Mouse (Mus musculus) kidney, postnatal 0 days (tissue): ENCODE results near the gene 2900026A02Rik. TPM values are rescaled to one million over a fixed set of nuclear protein-coding genes. Genes with fewer than 3 reads are reported as not detected.

Experiments
- ATAC-seq: fragments of 200-750 bp; cut with Nextera tagmentation; replicated peaks from 2 replicates; pipeline ENCODE4 v1.8.0; 2017; ENCODE audit warnings: low read depth, moderate number of reproducible peaks, moderate TSS enrichment, moderate library complexity; ENCODE audit not compliant: low FRiP score
- DNase-seq: peaks from one replicate; pipeline ENCODE4 v3.0.0-alpha.2; 2016; ENCODE audit warnings: low spot score
- H3K27ac ChIP-seq: fragments of 300-500 bp; sonication (generic); 2 replicates; pipeline ENCODE4 v1.5.1; 2014; ENCODE audit warnings: mild to moderate bottlenecking
- H3K27me3 ChIP-seq: fragments of 300-500 bp; sonication (generic); 2 replicates; pipeline ENCODE4 v1.6.1; 2014; ENCODE audit warnings: low read length, mixed read lengths; ENCODE audit not compliant: insufficient read depth
- H3K36me3 ChIP-seq: fragments of 300-500 bp; sonication (generic); 2 replicates; pipeline ENCODE4 v1.6.1; 2014; ENCODE audit warnings: low read length, mixed read lengths; ENCODE audit not compliant: insufficient read depth
- H3K4me1 ChIP-seq: fragments of 300-500 bp; sonication (generic); replicated peaks from 2 replicates; pipeline ENCODE4 v1.6.1; 2014; ENCODE audit warnings: antibody characterized with exemption, low read length, mixed read lengths; ENCODE audit not compliant: insufficient read depth
- H3K4me2 ChIP-seq: fragments of 300-500 bp; sonication (generic); 2 replicates; pipeline ENCODE4 v1.6.1; 2014; ENCODE audit warnings: mild to moderate bottlenecking, low read length, moderate library complexity, mixed read lengths
- H3K4me3 ChIP-seq: fragments of 300-500 bp; sonication (generic); replicated peaks from 2 replicates; pipeline ENCODE4 v1.5.1; 2014; ENCODE audit warnings: low read depth, low read length
- H3K9ac ChIP-seq: fragments of 300-500 bp; sonication (generic); 2 replicates; pipeline ENCODE4 v1.6.1; 2014; ENCODE audit warnings: low read depth, low read length
- H3K9me3 ChIP-seq: fragments of 300-500 bp; sonication (generic); replicated peaks from 2 replicates; pipeline ENCODE4 v1.6.1; 2016; ENCODE audit warnings: low read length, inconsistent platforms, mixed read lengths
- CTCF ChIP-seq: IDR thresholded peaks from 2 replicates; pipeline ENCODE4 v1.5.1; 2016; ENCODE audit warnings: antibody characterized with exemption, low read depth, mild to moderate bottlenecking, moderate library complexity
- WGBS: fragments of 180-500 bp; shearing (Covaris S2); extraction: QIAGEN DNeasy Blood & Tissue Kit; methylation state at CpG from one replicate; pipeline ENCODE4 v1.1.7; 2014; 5-methylcytosine and 5-hydroxymethylcytosine counted together
- polyA plus RNA-seq: library from polyadenylated mRNA; unstranded; fragments of >200 nt; fragmentation: Nextera tagmentation; extraction: Ambion mirVana; gene quantifications from 2 replicates; pipeline ENCODE4 v1.2.1, GENCODE M21; 2015

Gene 2900026A02Rik
- polyA plus RNA-seq, 1 experiment from 2014 or later: 4.8 TPM

DNA sequence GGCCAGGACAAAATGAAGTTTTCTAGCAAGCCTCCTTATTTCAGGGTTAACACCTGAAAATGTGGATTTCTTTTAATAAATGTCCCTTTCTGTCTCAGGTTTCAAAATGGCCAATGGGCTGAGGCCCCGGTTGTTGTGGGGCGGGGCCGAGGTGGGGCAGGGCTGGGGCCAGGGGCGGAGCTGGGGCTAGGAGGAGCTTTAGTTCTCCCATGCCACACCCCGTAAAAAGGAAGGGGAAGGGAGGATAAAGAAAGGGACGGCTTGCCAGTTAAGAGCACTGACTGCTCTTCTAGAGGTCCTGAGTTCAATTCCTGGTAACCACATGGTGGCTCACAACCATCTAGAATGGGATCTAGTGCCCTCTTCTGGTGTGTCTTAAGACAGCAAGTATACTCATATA is 39.6 kb downstream of the 2900026A02Rik start:
- Histone ChIP-seq H3K27ac (no peak overlapping the region; the same call in 1 of the 2 replicates), H3K9me3 (no peaks in the 10 kb centered on the region), H3K27me3 (no peaks in the 10 kb centered on the region), H3K4me3 (no peak overlapping the region), H3K4me1 (peaks cover 7% of the 10 kb centered on the region; the same call in 1 of the 2 replicates), H3K4me2 (no peak overlapping the region), H3K9ac (no peak overlapping the region), H3K36me3 (0 out of 2 replicates have a peak, but pooled peaks cover 5% of the 10 kb centered on the region)
- 37% methylated on average over 6 of the region's 6 CpGs for whole genome bisulfite sequencing
- TF ChIP-seq CTCF: peak; percentile 24; the same call in 1 of the 2 replicates
- ATAC-seq (no peak), DNase-seq (peak; percentile 46)

DNA sequence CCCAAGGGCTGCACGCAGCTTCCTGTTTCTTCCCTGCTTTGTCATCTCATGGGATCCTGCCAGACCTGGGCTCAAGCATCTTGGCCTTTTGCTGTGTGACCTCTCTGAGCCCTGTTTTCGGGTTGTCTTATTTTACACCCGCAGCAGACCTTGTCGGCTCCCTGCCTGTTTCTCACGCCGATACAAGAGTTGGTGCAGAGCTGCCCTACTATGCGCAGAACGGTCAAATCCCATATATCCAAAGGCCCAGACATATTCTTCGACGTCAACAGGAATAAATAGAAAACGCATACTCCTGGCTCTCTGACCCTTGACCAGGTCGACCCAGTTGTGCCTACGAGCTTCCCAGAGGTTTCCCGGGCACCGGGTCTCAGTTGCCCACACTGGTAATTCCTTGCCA is 40.3 kb downstream of the 2900026A02Rik start:
- no peak for TF ChIP-seq CTCF
- Histone ChIP-seq H3K9me3 (no peaks in the 10 kb centered on the region), H3K27ac (peak overlapping the region; percentile 92), H3K4me2 (peak overlapping the region; percentile 41), H3K4me1 (peaks cover 7% of the 10 kb centered on the region; the same call in 1 of the 2 replicates), H3K27me3 (no peaks in the 10 kb centered on the region), H3K9ac (peak overlapping the region; percentile 50; the same call in 1 of the 2 replicates), H3K4me3 (no peak overlapping the region), H3K36me3 (0 out of 2 replicates have a peak, but pooled peaks cover 5% of the 10 kb centered on the region)
- no peak for ATAC-seq
- WGBS: 70% methylated on average over 15 of the region's 15 CpGs
- DNase-seq: no peak

DNA sequence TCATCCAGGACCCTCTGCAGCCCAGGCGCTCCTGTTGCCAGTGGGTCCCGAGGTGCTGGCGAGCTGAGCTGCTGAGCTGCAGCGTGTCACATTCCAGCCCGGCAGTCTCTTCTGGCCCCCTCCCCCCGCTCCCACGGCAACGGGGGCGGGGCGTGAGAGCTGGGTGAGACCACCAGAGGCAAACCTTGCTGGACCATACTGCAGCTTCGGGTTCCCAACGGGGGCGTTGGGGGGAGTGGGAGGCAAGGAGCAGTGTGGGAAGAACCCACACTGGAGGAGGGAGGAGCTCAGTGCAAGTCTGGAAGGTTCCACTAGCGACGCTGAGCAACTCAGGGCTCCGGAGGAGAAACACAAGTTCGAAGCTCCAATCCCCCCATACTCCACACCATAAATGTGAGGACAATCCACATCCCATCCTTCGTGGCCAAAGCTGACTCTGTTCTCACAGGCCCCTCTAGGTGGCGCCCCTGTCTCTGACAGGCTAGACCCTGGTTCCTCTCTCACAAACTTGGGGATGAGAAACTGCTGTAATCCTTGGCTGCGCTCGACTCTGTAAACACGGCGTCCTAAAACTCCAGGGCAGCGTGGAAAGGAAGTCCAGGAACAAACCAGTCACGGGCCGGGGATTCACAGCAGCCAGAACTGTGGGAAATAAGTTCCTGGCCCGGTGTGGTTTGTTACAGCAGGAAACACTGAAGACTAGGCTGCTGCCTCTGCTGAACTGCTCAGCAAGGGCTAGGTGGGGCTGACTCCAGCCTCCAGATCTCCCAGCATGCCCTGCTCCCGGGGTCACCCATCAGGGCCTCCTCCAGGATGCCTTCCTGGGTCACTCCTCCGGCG is 41.0 kb downstream of the 2900026A02Rik start:
- Histone ChIP-seq H3K9ac (peak overlapping the region; percentile 50), H3K27me3 (no peaks in the 10 kb centered on the region), H3K4me1 (peaks cover 7% of the 10 kb centered on the region; the same call in 1 of the 2 replicates), H3K9me3 (no peaks in the 10 kb centered on the region), H3K36me3 (0 out of 2 replicates have a peak, but pooled peaks cover 4% of the 10 kb centered on the region), H3K4me2 (peak overlapping the region; percentile 41), H3K27ac (peak overlapping the region; percentile 92), H3K4me3 (peak overlapping the region; percentile 14; the same call in 1 of the 2 replicates)
- ATAC-seq: peak; percentile 73
- peak; percentile 96 for DNase-seq
- TF ChIP-seq CTCF: peak; percentile 93
- 3% methylated on average over 28 of the region's 30 CpGs for WGBS

DNA sequence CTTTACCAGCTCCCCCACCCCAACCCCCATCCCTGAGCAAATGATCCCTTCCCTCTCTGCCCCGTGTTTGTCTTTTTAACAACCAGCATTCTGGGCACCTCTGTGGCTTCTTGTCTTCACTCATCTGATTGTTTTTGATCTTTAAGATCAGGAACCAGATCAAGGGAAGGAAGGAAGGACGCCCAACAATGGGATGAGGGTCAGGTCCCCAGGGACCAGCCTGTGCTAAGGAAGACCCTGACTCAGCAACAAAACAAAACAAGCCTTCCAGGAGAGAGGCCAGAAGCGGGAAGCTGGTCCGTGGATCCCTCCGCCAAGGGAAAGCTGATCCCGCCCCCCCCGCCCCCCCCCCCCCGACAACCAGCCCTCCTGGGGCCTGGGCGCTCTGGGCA is 41.6 kb downstream of the 2900026A02Rik start:
- peak overlapping the region; percentile 41 for H3K4me2 ChIP-seq
- peaks cover 7% of the 10 kb centered on the region; the same call in 1 of the 2 replicates for H3K4me1 ChIP-seq
- H3K9ac ChIP-seq: peak overlapping the region; percentile 10; the same call in 1 of the 2 replicates
- DNase-seq: peak; percentile 52
- peak overlapping the region; percentile 14; the same call in 1 of the 2 replicates for H3K4me3 ChIP-seq
- H3K27ac ChIP-seq: peak overlapping the region; percentile 92
- 0 out of 2 replicates have a peak, but pooled peaks cover 3% of the 10 kb centered on the region for H3K36me3 ChIP-seq
- H3K9me3 ChIP-seq: no peaks in the 10 kb centered on the region
- H3K27me3 ChIP-seq: no peaks in the 10 kb centered on the region
- no peak for TF ChIP-seq CTCF
- 8% methylated on average over 9 of the region's 9 CpGs for WGBS
- no peak for ATAC-seq

DNA sequence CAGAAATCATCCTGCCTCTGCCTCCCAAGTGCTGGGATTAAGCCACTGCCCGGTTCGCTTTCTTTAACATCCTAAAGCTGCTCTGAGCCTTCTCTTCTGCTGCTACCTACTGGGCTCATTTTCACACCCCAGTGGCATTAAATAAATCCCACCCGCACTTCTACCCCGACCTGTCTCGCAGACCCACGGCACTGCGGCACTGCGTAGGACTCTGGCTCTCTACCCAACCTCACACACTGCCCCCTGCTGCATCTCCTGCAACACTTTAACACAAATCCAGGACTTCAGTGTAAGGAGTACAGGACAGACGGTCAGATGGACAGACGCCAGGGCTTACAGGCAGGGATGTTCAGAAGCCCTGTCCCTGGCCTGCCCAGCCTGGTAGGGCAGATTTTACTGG is 45.1 kb downstream of the 2900026A02Rik start:
- Histone ChIP-seq H3K9me3 (no peaks in the 10 kb centered on the region), H3K4me3 (no peak overlapping the region), H3K36me3 (no peaks in the 10 kb centered on the region), H3K4me2 (no peak overlapping the region), H3K9ac (no peak overlapping the region), H3K4me1 (peaks cover 7% of the 10 kb centered on the region; the same call in 1 of the 2 replicates), H3K27me3 (no peaks in the 10 kb centered on the region), H3K27ac (no peak overlapping the region)
- DNase-seq (no peak), ATAC-seq (no peak)
- no peak for TF ChIP-seq CTCF
- 86% methylated on average over 10 of the region's 10 CpGs for WGBS

DNA sequence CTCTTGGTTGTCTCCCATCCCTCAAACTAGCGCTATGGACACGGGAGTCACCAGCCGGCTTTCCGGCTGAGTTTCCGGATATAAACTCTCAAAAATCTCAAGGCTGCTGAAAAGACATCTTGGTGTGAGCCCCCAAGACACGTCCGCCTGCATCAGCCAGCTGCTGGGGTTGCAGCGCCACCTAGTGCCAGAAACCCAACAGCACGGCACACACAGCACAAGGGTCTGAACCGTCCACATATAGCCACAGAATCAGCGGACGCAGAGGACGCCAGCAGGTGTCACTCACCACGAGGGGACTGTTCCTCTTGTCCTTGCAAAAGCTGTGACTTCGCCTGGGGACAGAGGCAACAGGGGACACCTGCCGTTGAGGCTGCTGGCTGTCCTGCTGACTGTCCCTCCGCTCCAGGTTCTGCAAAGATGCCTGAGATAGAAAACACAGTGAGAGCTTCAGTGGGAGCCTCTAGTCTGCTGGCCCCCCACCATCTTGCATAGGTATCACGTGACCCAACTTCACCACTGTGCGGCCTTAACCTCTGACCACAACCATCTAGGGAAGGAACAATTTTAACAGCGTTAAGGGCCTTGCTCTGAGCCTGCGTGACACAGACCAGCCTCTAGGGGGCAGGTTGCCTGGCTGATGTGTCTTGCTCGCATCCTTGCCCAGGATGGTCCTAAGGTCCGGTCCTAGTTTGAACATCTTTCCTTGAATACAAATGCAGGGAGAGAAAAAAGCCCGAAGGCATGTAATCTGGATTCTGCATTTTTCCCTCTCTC is 45.9 kb downstream of the 2900026A02Rik start:
- no peak overlapping the region for H3K9ac ChIP-seq
- no peak for ATAC-seq
- no peaks in the 10 kb centered on the region for H3K36me3 ChIP-seq
- H3K4me3 ChIP-seq: no peak overlapping the region
- no peak for DNase-seq
- 61% methylated on average over 24 of the region's 24 CpGs for WGBS
- H3K9me3 ChIP-seq: no peaks in the 10 kb centered on the region
- H3K4me1 ChIP-seq: no peaks in the 10 kb centered on the region; the same call in 1 of the 2 replicates
- H3K27ac ChIP-seq: no peak overlapping the region
- H3K4me2 ChIP-seq: no peak overlapping the region
- TF ChIP-seq CTCF: peak; percentile 61
- no peaks in the 10 kb centered on the region for H3K27me3 ChIP-seq
